Mouse (Mus musculus): ENCODE results near the gene Ubash3a.

GRCm38 (mm10) chr17:31165127-31165526 lies 42.5 kb upstream of the Ubash3a start, which contains the start of gene Tff1:
- TF ChIP-seq CTCF (IDR thresholded peaks at IDR 0.05): no peak
- TF ChIP-seq POLR2A (IDR thresholded peaks at IDR 0.05; ENCODE audit: insufficient read depth, low read depth, low read length): no peak

Data from heart, adult 2 months (tissue).